In genomic region chr11:104247141-104247717, GRCm38 (mm10) we compare ENCODE assay signal across 12 mouse cellular contexts. TPM values are rescaled to one million over a fixed set of nuclear protein-coding genes. Genes with fewer than 3 reads are reported as not detected.
A peak's percentile ranks its signal among the peaks of the same experiment; 100 is the strongest.
DNase-seq lines count a peak whose midpoint lies in the region; ATAC-seq and TF ChIP-seq lines count a peak whose summit lies in the region.
"Had no signal": no experiment of that assay in that cellular context is flagged by ENCODE, and none has a peak within 500 bp of the region (broad histone marks: within the 10 kb centered on the region; RNA-seq: fewer than 3 reads in every experiment).

No protein-coding gene starts in this region.

- no peaks in the 10 kb centered on the region for H3K27me3 ChIP-seq in lung, embryonic 14.5 days (ENCODE audit: insufficient read depth, low read length)

- H3K36me3 ChIP-seq in lung, embryonic 14.5 days (ENCODE audit: insufficient read depth): no peaks in the 10 kb centered on the region

- no peaks in the 10 kb centered on the region for H3K9me3 ChIP-seq in lung, embryonic 14.5 days (ENCODE audit: low read depth, low read length)

- 36% methylated on average over 6 of the region's 6 CpGs for WGBS in lung, embryonic 14.5 days

- H3K4me2 ChIP-seq in lung, embryonic 14.5 days: no peak overlapping the region

- H3K27ac ChIP-seq in brown adipose tissue, adult 24 weeks (replicated peaks; ENCODE audit: low read depth, low read length): 0 out of 2 replicates have a peak overlapping the region, but pooled peaks have one; percentile 26
- peak overlapping the region; percentile 18; the same call in 1 of the 2 replicates for H3K27ac ChIP-seq in lung, embryonic 14.5 days (ENCODE audit: low read depth)
- H3K27ac ChIP-seq: macrophage had no signal

- H3K4me1 ChIP-seq in brown adipose tissue, adult 24 weeks (ENCODE audit: control insufficient read depth, insufficient read depth, insufficient read length, low read length): peaks cover 7% of the 10 kb centered on the region
- H3K4me1 ChIP-seq in lung, embryonic 14.5 days (ENCODE audit: insufficient read depth): no peaks in the 10 kb centered on the region

- ATAC-seq in lung, embryonic 14.5 days (ENCODE audit: insufficient read depth): peak; percentile 95
- no peak for ATAC-seq in frontal cortex, adult (ENCODE audit: low TSS enrichment)
- ATAC-seq in CD4-positive, CD25-positive, alpha-beta regulatory T cell, adult 4 months: no peak

- no peak overlapping the region for H3K9ac ChIP-seq in lung, embryonic 14.5 days

- H3K4me3 ChIP-seq in brown adipose tissue, adult 24 weeks (ENCODE audit: insufficient read depth, low read depth, low read length): no peak overlapping the region
- no peak overlapping the region for H3K4me3 ChIP-seq in lung, embryonic 14.5 days (ENCODE audit: low read depth, low read length)

- peak; percentile 94 for DNase-seq in heart, adult 11 months
- no peak for DNase-seq in heart, postnatal 25 days (ENCODE audit: low spot score)
- DNase-seq in kidney, adult 8-10 months: peak; percentile 70
- DNase-seq in lung, embryonic 14.5 days: peak; percentile 88
- DNase-seq in urinary bladder, adult 2 months (ENCODE audit: low spot score): no peak
- DNase-seq: heart, postnatal 10 days; layer of hippocampus, adult 9-11 months had no signal

- TF ChIP-seq CTCF in lung, embryonic 14.5 days (IDR thresholded peaks at IDR 0.05; ENCODE audit: low read depth): no peak

- intact Hi-C loops in heart, postnatal 25 days (cut with DNase I): no loop called here

RNA-seq across cellular contexts. Expression of gene Mapt, which starts 16.0 kb away (rescaled TPM):
- total RNA-seq in heart, postnatal 25 days (2021): 10 to 100 TPM; 67.0 to 70.7 TPM
- polyA plus RNA-seq in brown adipose tissue, adult 24 weeks (2012; ENCODE audit: insufficient read depth, insufficient read length, missing spikeins): 20.7 and 29.1 TPM in 2 replicates
- polyA plus RNA-seq in lung, embryonic 14.5 days (2014; fragmentation: Nextera tagmentation; extraction: Ambion mirVana): 2.5 and 4.1 TPM in 2 replicates
- polyA plus RNA-seq in urinary bladder, adult 2 months (2012; rRNA removed): 1.5 and 2.7 TPM in 2 replicates
- under 1 TPM; 0.11 to 0.34 TPM for polyA plus RNA-seq in CD4-positive, CD25-positive, alpha-beta regulatory T cell, adult 4 months (2017; shearing (Covaris generic))
- total RNA-seq: granulocyte monocyte progenitor cell, adult 5-6 weeks had no signal
- polyA plus RNA-seq: macrophage had no signal

Comparison
In these comparisons a context has a peak if more than half of its experiments do, and no peak if none do; other contexts are left out.
1. DNase-seq: peak in heart, adult 11 months (single experiment), kidney, adult 8-10 months (2 of 2) and lung, embryonic 14.5 days (single experiment); none in heart, postnatal 25 days (single experiment) and urinary bladder, adult 2 months (single experiment).